Mouse (Mus musculus): ENCODE data around the gene Capn6. TPM values are rescaled to one million over a fixed set of nuclear protein-coding genes. Genes with fewer than 3 reads are reported as not detected.

Capn6 gene
- polyA plus RNA-seq (2014; fragmentation: Nextera tagmentation; extraction: Ambion mirVana), result 61.1 and 63.2 TPM in 2 replicates

DNA sequence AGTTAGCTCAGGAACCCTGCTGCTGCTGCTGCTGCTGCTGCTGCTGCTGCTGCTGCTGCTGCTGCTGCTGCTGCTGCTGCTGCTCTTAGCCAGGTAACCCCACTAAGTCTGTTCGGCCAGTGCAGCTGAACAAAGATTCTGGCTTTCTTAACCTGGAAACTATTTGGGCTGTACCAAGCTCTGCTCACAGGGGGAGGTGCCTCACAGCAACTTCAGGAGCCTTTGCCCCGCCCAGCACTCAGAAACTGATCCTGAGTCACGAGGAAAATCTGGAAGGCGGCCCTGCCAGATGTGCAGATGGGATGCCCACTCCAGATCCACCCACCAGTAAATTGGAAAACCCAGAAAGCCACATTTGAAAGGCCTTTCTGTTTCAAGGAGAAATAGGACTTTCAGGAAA lies at the start of gene Capn6:
Capn6 (minus strand) TSS at position 203 of the 400 bp plus-strand sequence.
- ATAC-seq (replicated peaks; ENCODE audit: low FRiP score) (no peak), DNase-seq (ENCODE audit: low spot score) (no peak)
- Histone ChIP-seq H3K27ac (ENCODE audit: low read depth, low read length) (no peak within 1 kb of the TSS), H3K4me2 (peak within 1 kb of the TSS; percentile 12; the same call in 1 of the 2 replicates), H3K9me3 (ENCODE audit: control insufficient read depth, low read length) (no peaks in the 10 kb centered on the region), H3K9ac (ENCODE audit: low read depth, low read length) (no peak within 1 kb of the TSS), H3K36me3 (ENCODE audit: control insufficient read depth, insufficient read depth, low read length) (no peaks in the 10 kb centered on the region), H3K4me3 (ENCODE audit: low read depth, low read length) (peak within 1 kb of the TSS; percentile 32), H3K4me1 (replicated peaks; ENCODE audit: control insufficient read depth, insufficient read depth, low read length) (no peaks in the 10 kb centered on the region), H3K27me3 (replicated peaks; ENCODE audit: control insufficient read depth, insufficient read depth, low read length) (no peaks in the 10 kb centered on the region)
- WGBS, result 50% methylated on average over 4 of the region's 4 CpGs

- Histone ChIP-seq H3K4me1 (replicated peaks; ENCODE audit: control insufficient read depth, insufficient read depth, low read length) (no peaks in the 10 kb centered on the region), H3K9me3 (ENCODE audit: control insufficient read depth, low read length) (no peaks in the 10 kb centered on the region), H3K27ac (ENCODE audit: low read depth, low read length) (no peak overlapping the region), H3K4me3 (ENCODE audit: low read depth, low read length) (no peak overlapping the region), H3K9ac (ENCODE audit: low read depth, low read length) (no peak overlapping the region), H3K27me3 (replicated peaks; ENCODE audit: control insufficient read depth, insufficient read depth, low read length) (no peaks in the 10 kb centered on the region; the same call in 1 of the 2 replicates), H3K4me2 (no peak overlapping the region), H3K36me3 (ENCODE audit: control insufficient read depth, insufficient read depth, low read length) (no peaks in the 10 kb centered on the region)
- no peak for DNase-seq (ENCODE audit: low spot score)
- ATAC-seq (replicated peaks; ENCODE audit: low FRiP score), result no peak
- WGBS, result 78% methylated on average over 5 of the region's 5 CpGs
These were observed 40.0 kb upstream of the Capn6 start for GRCm38 (mm10) chrX:143867129-143867664.

GRCm38 (mm10) chrX:143851351-143851750 lies 24.1 kb upstream of the Capn6 start:
- DNase-seq (ENCODE audit: low spot score), result no peak
- WGBS, result 68% methylated on average over 3 of the region's 3 CpGs
- H3K9me3 ChIP-seq (ENCODE audit: control insufficient read depth, low read length), result no peaks in the 10 kb centered on the region
- no peaks in the 10 kb centered on the region; the same call in 1 of the 2 replicates for H3K27me3 ChIP-seq (replicated peaks; ENCODE audit: control insufficient read depth, insufficient read depth, low read length)
- H3K9ac ChIP-seq (ENCODE audit: low read depth, low read length), result no peak overlapping the region
- no peak overlapping the region for H3K27ac ChIP-seq (ENCODE audit: low read depth, low read length)
- H3K4me2 ChIP-seq, result no peak overlapping the region
- no peaks in the 10 kb centered on the region for H3K36me3 ChIP-seq (ENCODE audit: control insufficient read depth, insufficient read depth, low read length)
- H3K4me3 ChIP-seq (ENCODE audit: low read depth, low read length), result no peak overlapping the region
- no peak for ATAC-seq (replicated peaks; ENCODE audit: low FRiP score)
- H3K4me1 ChIP-seq (replicated peaks; ENCODE audit: control insufficient read depth, insufficient read depth, low read length), result no peaks in the 10 kb centered on the region

GRCm38 (mm10) chrX:143849969-143850368 lies 22.8 kb upstream of the Capn6 start:
- H3K4me1 ChIP-seq (replicated peaks; ENCODE audit: control insufficient read depth, insufficient read depth, low read length), result no peaks in the 10 kb centered on the region
- no peak overlapping the region for H3K27ac ChIP-seq (ENCODE audit: low read depth, low read length)
- no peak for ATAC-seq (replicated peaks; ENCODE audit: low FRiP score)
- H3K9me3 ChIP-seq (ENCODE audit: control insufficient read depth, low read length), result no peaks in the 10 kb centered on the region
- WGBS, result 72% methylated on average over 3 of the region's 3 CpGs
- no peak overlapping the region for H3K9ac ChIP-seq (ENCODE audit: low read depth, low read length)
- H3K36me3 ChIP-seq (ENCODE audit: control insufficient read depth, insufficient read depth, low read length), result no peaks in the 10 kb centered on the region
- no peaks in the 10 kb centered on the region; the same call in 1 of the 2 replicates for H3K27me3 ChIP-seq (replicated peaks; ENCODE audit: control insufficient read depth, insufficient read depth, low read length)
- no peak for DNase-seq (ENCODE audit: low spot score)
- no peak overlapping the region for H3K4me2 ChIP-seq
- H3K4me3 ChIP-seq (ENCODE audit: low read depth, low read length), result no peak overlapping the region

- Histone ChIP-seq H3K4me2 (no peak overlapping the region), H3K9ac (ENCODE audit: low read depth, low read length) (no peak overlapping the region), H3K27me3 (replicated peaks; ENCODE audit: control insufficient read depth, insufficient read depth, low read length) (no peaks in the 10 kb centered on the region; the same call in 1 of the 2 replicates), H3K4me3 (ENCODE audit: low read depth, low read length) (no peak overlapping the region), H3K9me3 (ENCODE audit: control insufficient read depth, low read length) (no peaks in the 10 kb centered on the region), H3K27ac (ENCODE audit: low read depth, low read length) (no peak overlapping the region), H3K4me1 (replicated peaks; ENCODE audit: control insufficient read depth, insufficient read depth, low read length) (no peaks in the 10 kb centered on the region), H3K36me3 (ENCODE audit: control insufficient read depth, insufficient read depth, low read length) (no peaks in the 10 kb centered on the region)
- DNase-seq (ENCODE audit: low spot score) (no peak), ATAC-seq (replicated peaks; ENCODE audit: low FRiP score) (no peak)
- 78% methylated on average over 3 of the region's 3 CpGs for WGBS
These were observed 19.4 kb upstream of the Capn6 start for GRCm38 (mm10) chrX:143846637-143847036.

DNA sequence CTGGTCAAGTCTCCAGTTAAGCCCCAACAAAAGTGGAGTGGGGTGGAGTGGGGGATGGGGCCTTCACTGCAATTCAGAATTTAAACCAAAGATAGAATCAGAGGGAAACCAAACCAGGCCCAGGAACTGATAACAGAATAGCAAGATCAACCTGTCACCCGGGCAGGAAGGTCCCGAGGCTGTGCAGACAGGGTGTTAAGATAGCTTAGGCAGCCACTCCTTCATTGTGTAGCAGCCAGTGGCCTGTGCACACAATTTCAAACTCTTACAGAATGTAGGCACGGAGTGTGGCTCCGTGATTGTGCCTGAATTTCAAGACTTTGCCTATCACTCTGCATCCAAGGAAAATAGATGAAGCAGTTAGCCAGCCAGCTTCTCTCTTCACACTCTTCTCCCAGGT lies 693 bp downstream of the Capn6 start:
- H3K27me3 ChIP-seq (replicated peaks; ENCODE audit: control insufficient read depth, insufficient read depth, low read length), result no peaks in the 10 kb centered on the region
- H3K9me3 ChIP-seq (ENCODE audit: control insufficient read depth, low read length), result no peaks in the 10 kb centered on the region
- no peak overlapping the region for H3K9ac ChIP-seq (ENCODE audit: low read depth, low read length)
- no peak for DNase-seq (ENCODE audit: low spot score)
- H3K4me3 ChIP-seq (ENCODE audit: low read depth, low read length), result peak overlapping the region; percentile 32
- peak overlapping the region; percentile 12; the same call in 1 of the 2 replicates for H3K4me2 ChIP-seq
- no peaks in the 10 kb centered on the region for H3K36me3 ChIP-seq (ENCODE audit: control insufficient read depth, insufficient read depth, low read length)
- H3K4me1 ChIP-seq (replicated peaks; ENCODE audit: control insufficient read depth, insufficient read depth, low read length), result no peaks in the 10 kb centered on the region
- ATAC-seq (replicated peaks; ENCODE audit: low FRiP score), result no peak
- no peak overlapping the region for H3K27ac ChIP-seq (ENCODE audit: low read depth, low read length)
- 43% methylated on average over 4 of the region's 4 CpGs for WGBS

GRCm38 (mm10) chrX:143818961-143819360 lies 8.3 kb downstream of the Capn6 start:
- no peak overlapping the region for H3K4me2 ChIP-seq
- no peaks in the 10 kb centered on the region for H3K4me1 ChIP-seq (replicated peaks; ENCODE audit: control insufficient read depth, insufficient read depth, low read length)
- H3K36me3 ChIP-seq (ENCODE audit: control insufficient read depth, insufficient read depth, low read length), result no peaks in the 10 kb centered on the region
- no peaks in the 10 kb centered on the region for H3K9me3 ChIP-seq (ENCODE audit: control insufficient read depth, low read length)
- DNase-seq (ENCODE audit: low spot score), result no peak
- H3K27me3 ChIP-seq (replicated peaks; ENCODE audit: control insufficient read depth, insufficient read depth, low read length), result no peaks in the 10 kb centered on the region
- H3K27ac ChIP-seq (ENCODE audit: low read depth, low read length), result no peak overlapping the region
- 85% methylated on average over 2 of the region's 2 CpGs for WGBS
- H3K4me3 ChIP-seq (ENCODE audit: low read depth, low read length), result no peak overlapping the region
- ATAC-seq (replicated peaks; ENCODE audit: low FRiP score), result no peak
- H3K9ac ChIP-seq (ENCODE audit: low read depth, low read length), result no peak overlapping the region

GRCm38 (mm10) chrX:143815948-143816347 lies 11.3 kb downstream of the Capn6 start:
- Histone ChIP-seq H3K9me3 (ENCODE audit: control insufficient read depth, low read length) (no peaks in the 10 kb centered on the region), H3K9ac (ENCODE audit: low read depth, low read length) (no peak overlapping the region), H3K4me1 (replicated peaks; ENCODE audit: control insufficient read depth, insufficient read depth, low read length) (no peaks in the 10 kb centered on the region), H3K4me3 (ENCODE audit: low read depth, low read length) (no peak overlapping the region), H3K4me2 (no peak overlapping the region), H3K27ac (ENCODE audit: low read depth, low read length) (no peak overlapping the region), H3K27me3 (replicated peaks; ENCODE audit: control insufficient read depth, insufficient read depth, low read length) (no peaks in the 10 kb centered on the region), H3K36me3 (ENCODE audit: control insufficient read depth, insufficient read depth, low read length) (no peaks in the 10 kb centered on the region)
- no peak for DNase-seq (ENCODE audit: low spot score)
- no peak for ATAC-seq (replicated peaks; ENCODE audit: low FRiP score)
- 87% methylated on average over 1 of the region's 1 CpGs for WGBS

DNA sequence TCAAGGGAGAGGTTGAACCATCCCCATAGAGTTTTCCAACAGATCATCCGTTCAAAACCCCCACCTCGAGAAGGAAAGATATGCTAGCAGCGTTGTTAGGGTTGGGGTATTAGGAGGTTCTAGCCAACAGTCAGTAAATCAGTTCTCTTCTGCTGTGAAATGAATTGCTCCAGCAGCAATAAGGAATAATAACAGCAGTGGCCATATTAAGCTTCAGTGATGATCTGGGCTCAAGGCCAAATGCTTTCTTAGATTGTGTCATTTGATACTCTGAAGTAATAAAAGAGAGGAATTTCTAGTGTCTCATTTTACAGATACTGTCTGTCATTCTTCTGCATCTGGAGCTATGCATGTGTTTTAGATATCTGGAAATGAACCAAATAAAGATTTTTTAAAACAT lies 64.7 kb downstream of the Capn6 start:
- H3K4me3 ChIP-seq (ENCODE audit: low read depth, low read length), result no peak overlapping the region
- H3K36me3 ChIP-seq (ENCODE audit: control insufficient read depth, insufficient read depth, low read length), result no peaks in the 10 kb centered on the region
- no peak for DNase-seq (ENCODE audit: low spot score)
- no peak overlapping the region for H3K27ac ChIP-seq (ENCODE audit: low read depth, low read length)
- no peaks in the 10 kb centered on the region for H3K4me1 ChIP-seq (replicated peaks; ENCODE audit: control insufficient read depth, insufficient read depth, low read length)
- ATAC-seq (replicated peaks; ENCODE audit: low FRiP score), result no peak
- H3K9me3 ChIP-seq (ENCODE audit: control insufficient read depth, low read length), result no peaks in the 10 kb centered on the region
- 71% methylated on average over 3 of the region's 3 CpGs for WGBS
- no peak overlapping the region for H3K9ac ChIP-seq (ENCODE audit: low read depth, low read length)
- no peaks in the 10 kb centered on the region; the same call in 1 of the 2 replicates for H3K27me3 ChIP-seq (replicated peaks; ENCODE audit: control insufficient read depth, insufficient read depth, low read length)
- no peak overlapping the region for H3K4me2 ChIP-seq

Data from liver, embryonic 11.5 days (tissue).